Mouse (Mus musculus) intestine, embryonic 14.5 days (tissue): Measurements from ENCODE around the gene Prkcb. TPM values are rescaled to one million over a fixed set of nuclear protein-coding genes. Genes with fewer than 3 reads are reported as not detected.
"Not testable (repeated sequence)": the region's sequence is repeated elsewhere in the genome, so short reads cannot be mapped to it uniquely, and the experiment has no call there.

Source experiments
- ATAC-seq: fragments of 200-750 bp; cut with Nextera tagmentation; replicated peaks from 2 replicates; pipeline ENCODE4 v1.8.0; 2017; ENCODE audit warnings: low read depth, moderate number of reproducible peaks, moderate TSS enrichment, moderate library complexity; ENCODE audit not compliant: low FRiP score, low TSS enrichment
- DNase-seq: peaks from one replicate; pipeline ENCODE4 v3.0.0-alpha.2; 2018; ENCODE audit warnings: low spot score
- H3K27ac ChIP-seq: fragments of 300-500 bp; sonication (generic); 2 replicates; pipeline ENCODE4 v1.5.1; 2014; ENCODE audit warnings: low read depth, mild to moderate bottlenecking, control low read depth
- H3K27me3 ChIP-seq: fragments of 300-500 bp; sonication (generic); replicated peaks from 2 replicates; pipeline ENCODE4 v1.6.1; 2014; ENCODE audit warnings: low read length, control low read depth; ENCODE audit not compliant: control insufficient read depth, insufficient read depth
- H3K36me3 ChIP-seq: fragments of 300-500 bp; sonication (generic); 2 replicates; pipeline ENCODE4 v1.6.1; 2014; ENCODE audit warnings: low read length, control low read depth; ENCODE audit not compliant: control insufficient read depth, insufficient read depth
- H3K4me1 ChIP-seq: fragments of 300-500 bp; sonication (generic); replicated peaks from 2 replicates; pipeline ENCODE4 v1.6.1; 2014; ENCODE audit warnings: low read length, control low read depth, mixed read lengths; ENCODE audit not compliant: control insufficient read depth, insufficient read depth
- H3K4me2 ChIP-seq: fragments of 300-500 bp; sonication (generic); 2 replicates; pipeline ENCODE4 v1.6.1; 2014; ENCODE audit warnings: low read length
- H3K4me3 ChIP-seq: fragments of 300-500 bp; sonication (generic); 2 replicates; pipeline ENCODE4 v1.5.1; 2014; ENCODE audit warnings: low read depth, low read length, control low read depth, mixed read lengths
- H3K9ac ChIP-seq: fragments of 300-500 bp; sonication (generic); 2 replicates; pipeline ENCODE4 v1.6.1; 2014; ENCODE audit warnings: mild to moderate bottlenecking, low read length
- H3K9me3 ChIP-seq: fragments of 300-500 bp; sonication (generic); 2 replicates; pipeline ENCODE4 v1.6.1; 2016; ENCODE audit warnings: low read length, control low read depth; ENCODE audit not compliant: control insufficient read depth
- WGBS: fragments of 180-500 bp; shearing (Covaris S2); extraction: QIAGEN DNeasy Blood & Tissue Kit; methylation state at CpG from one replicate; pipeline ENCODE4 v1.1.7; 2014; 5-methylcytosine and 5-hydroxymethylcytosine counted together
- polyA plus RNA-seq: library from polyadenylated mRNA; unstranded; fragments of >200 nt; fragmentation: Nextera tagmentation; extraction: Ambion mirVana; gene quantifications from 2 replicates; pipeline ENCODE4 v1.2.1, GENCODE M21; 2014

The Prkcb gene
- polyA plus RNA-seq = 16.2 and 19.0 TPM in 2 replicates

GRCm38 (mm10) chr7:122288605-122289242, at the start of gene Prkcb:
Prkcb (plus strand) TSS chr7:122288751.
- Histone ChIP-seq H3K4me3 (peak within 1 kb of the TSS; percentile 51), H3K4me2 (peak within 1 kb of the TSS; percentile 89), H3K27ac (no peak within 1 kb of the TSS), H3K9me3 (no peaks in the 10 kb centered on the region), H3K36me3 (no peaks in the 10 kb centered on the region), H3K4me1 (peaks cover 6% of the 10 kb centered on the region), H3K9ac (peak within 1 kb of the TSS; percentile 32; the same call in 1 of the 2 replicates), H3K27me3 (peaks cover 40% of the 10 kb centered on the region)
- ATAC-seq (peak; percentile 78), DNase-seq (peak; percentile 83)
- WGBS = 7% methylated on average over 37 of the region's 42 CpGs

DNA sequence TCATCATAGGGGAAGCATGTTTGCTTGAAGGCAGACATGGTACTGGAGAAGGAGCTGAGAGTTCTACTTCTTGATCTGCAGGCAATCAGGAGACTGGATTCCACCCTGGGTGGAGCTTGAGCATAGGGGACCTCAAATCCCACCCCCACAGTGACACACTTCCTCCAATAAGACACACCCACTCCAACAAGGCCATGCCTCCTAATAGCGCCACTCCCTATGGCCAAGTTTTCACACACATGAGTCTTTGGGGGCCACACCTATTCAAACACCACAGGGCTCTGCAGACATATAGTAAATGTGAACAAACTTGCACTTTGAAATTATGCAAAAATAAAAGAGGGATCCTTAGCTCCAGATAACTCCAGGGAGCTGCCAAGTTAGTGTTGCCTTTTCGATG, 49.6 kb upstream of the Prkcb start:
- Histone ChIP-seq H3K4me1 (no peaks in the 10 kb centered on the region), H3K9me3 (no peaks in the 10 kb centered on the region), H3K36me3 (no peaks in the 10 kb centered on the region), H3K9ac (no peak overlapping the region), H3K27ac (no peak overlapping the region), H3K4me2 (no peak overlapping the region), H3K27me3 (no peaks in the 10 kb centered on the region), H3K4me3 (no peak overlapping the region)
- DNase-seq (no peak), ATAC-seq (no peak)
- 88% methylated on average over 2 of the region's 2 CpGs for WGBS

DNA sequence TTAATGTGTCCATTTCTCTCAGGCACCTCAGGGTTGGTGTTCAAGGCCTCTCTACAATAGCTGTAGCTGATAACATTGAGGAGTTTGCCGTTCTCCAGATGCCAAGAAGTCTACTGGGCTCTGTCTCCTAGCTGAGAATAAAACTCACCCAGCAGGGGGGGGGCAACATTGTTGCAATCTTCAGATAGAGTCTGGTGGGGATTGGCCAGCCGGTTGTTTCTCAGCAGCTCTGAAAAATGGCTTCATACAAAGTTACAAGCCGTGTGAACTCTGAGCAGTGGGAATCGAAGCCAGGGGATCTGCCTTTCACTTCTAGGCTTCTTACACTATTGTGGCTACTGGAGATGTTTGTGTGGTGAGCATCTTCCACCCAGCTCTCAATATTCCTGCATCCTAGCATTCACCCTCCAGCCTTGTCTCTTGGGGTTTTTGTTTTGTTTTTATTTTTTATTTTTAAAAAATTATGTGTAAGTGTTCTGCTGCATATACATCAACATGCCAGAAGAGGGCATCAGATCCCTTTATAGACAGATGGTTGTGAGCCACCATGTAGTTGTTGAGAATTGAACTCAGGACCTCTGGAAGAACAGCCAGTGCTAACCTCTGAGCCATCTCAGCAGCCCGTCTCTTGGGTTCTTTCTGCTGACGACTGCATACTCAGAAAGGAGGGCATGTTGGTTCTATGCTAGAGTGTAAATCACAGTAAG, 48.0 kb upstream of the Prkcb start:
- H3K27me3 ChIP-seq = no peaks in the 10 kb centered on the region
- H3K27ac ChIP-seq = no peak overlapping the region
- ATAC-seq = no peak
- DNase-seq = no peak
- H3K4me2 ChIP-seq = no peak overlapping the region
- H3K4me3 ChIP-seq = no peak overlapping the region
- no peaks in the 10 kb centered on the region for H3K4me1 ChIP-seq
- no peaks in the 10 kb centered on the region for H3K9me3 ChIP-seq
- no peaks in the 10 kb centered on the region for H3K36me3 ChIP-seq
- WGBS = 80% methylated on average over 6 of the region's 6 CpGs
- no peak overlapping the region for H3K9ac ChIP-seq

- Histone ChIP-seq H3K36me3 (no peaks in the 10 kb centered on the region), H3K4me2 (no peak overlapping the region), H3K27ac (no peak overlapping the region), H3K4me3 (no peak overlapping the region), H3K9ac (no peak overlapping the region), H3K27me3 (no peaks in the 10 kb centered on the region), H3K4me1 (no peaks in the 10 kb centered on the region), H3K9me3 (no peaks in the 10 kb centered on the region)
- 37% methylated on average over 1 of the region's 1 CpGs for WGBS
- no peak for DNase-seq
- ATAC-seq = 0 out of 2 replicates have a peak, but pooled peaks have one; percentile 23
Measured at GRCm38 (mm10) chr7:122242260-122242659, 46.3 kb upstream of the Prkcb start.

DNA sequence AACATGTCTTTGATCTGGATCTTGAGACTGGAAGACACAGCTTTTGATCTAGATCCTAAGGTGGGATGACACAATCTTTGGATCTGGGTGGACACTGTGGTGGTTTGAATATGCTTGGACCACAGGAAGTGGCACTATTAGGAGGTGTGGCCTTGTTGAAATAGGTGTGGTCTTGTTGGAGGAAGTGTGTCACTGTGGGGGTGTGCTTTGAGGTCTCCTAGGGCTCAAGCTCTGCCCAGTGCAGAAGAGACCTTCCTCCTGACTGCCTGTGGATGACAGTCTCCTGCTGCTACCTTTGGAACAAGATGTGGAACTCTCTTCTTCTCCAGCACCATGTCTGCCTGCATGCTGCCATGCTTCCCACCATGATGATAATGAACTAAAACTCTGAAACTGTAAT, 45.8 kb upstream of the Prkcb start:
- H3K4me2 ChIP-seq, H3K4me1 ChIP-seq, H3K4me3 ChIP-seq, H3K9ac ChIP-seq, H3K27me3 ChIP-seq, H3K9me3 ChIP-seq, H3K27ac ChIP-seq, H3K36me3 ChIP-seq: not testable (repeated sequence)
- peak; percentile 35 for DNase-seq
- 0 out of 2 replicates have a peak, but pooled peaks have one; percentile 36 for ATAC-seq

DNA sequence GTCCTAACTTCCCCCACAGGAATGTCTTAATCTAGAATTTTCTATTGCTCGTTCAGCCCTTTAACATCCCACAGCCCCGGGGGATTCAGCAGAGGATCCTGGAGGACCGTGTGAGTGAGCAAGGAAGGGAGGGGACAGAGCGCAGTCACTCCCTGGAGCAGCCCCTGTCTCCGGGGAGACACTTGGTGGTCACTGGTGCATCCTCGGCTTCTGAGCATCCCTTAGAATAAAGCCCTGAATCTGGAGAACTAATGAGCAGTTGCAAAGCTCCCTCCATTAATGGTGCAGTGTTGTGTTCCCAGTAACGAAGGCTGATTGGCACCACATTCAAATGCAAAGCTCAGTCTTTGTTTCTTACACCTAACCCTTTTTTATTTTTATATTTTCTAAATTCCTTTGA, 44.4 kb upstream of the Prkcb start:
- no peaks in the 10 kb centered on the region for H3K36me3 ChIP-seq
- H3K4me3 ChIP-seq = no peak overlapping the region
- no peak for ATAC-seq
- H3K27ac ChIP-seq = no peak overlapping the region
- WGBS = 60% methylated on average over 7 of the region's 7 CpGs
- H3K4me1 ChIP-seq = no peaks in the 10 kb centered on the region
- H3K9ac ChIP-seq = no peak overlapping the region
- no peak for DNase-seq
- H3K4me2 ChIP-seq = no peak overlapping the region
- no peaks in the 10 kb centered on the region for H3K27me3 ChIP-seq
- H3K9me3 ChIP-seq = no peaks in the 10 kb centered on the region

DNA sequence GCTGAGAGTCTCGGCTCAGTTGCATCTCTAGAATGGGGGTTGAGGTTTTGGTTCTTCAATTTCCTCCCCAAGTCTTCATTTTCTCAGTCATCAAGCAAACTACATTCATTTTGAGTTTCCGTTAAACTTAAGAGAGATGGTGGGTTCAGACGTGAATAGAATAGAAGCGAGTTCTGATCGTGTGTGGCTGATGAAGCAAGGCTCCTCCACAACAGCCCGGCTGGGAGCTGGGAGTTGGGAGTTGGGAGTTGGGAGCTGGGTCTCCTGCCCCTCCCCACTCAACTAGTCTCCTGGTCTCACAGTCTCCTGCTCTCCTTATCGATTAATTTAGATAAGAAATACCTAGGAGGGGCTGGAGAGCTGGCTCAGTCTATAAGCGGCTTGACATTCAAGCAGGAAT, 44.0 kb upstream of the Prkcb start:
- H3K4me1 ChIP-seq = no peaks in the 10 kb centered on the region
- no peaks in the 10 kb centered on the region for H3K27me3 ChIP-seq
- no peaks in the 10 kb centered on the region for H3K36me3 ChIP-seq
- 75% methylated on average over 8 of the region's 8 CpGs for WGBS
- H3K9ac ChIP-seq = no peak overlapping the region
- H3K4me3 ChIP-seq = no peak overlapping the region
- no peak for DNase-seq
- H3K27ac ChIP-seq = no peak overlapping the region
- H3K4me2 ChIP-seq = no peak overlapping the region
- no peak for ATAC-seq
- H3K9me3 ChIP-seq = no peaks in the 10 kb centered on the region

GRCm38 (mm10) chr7:122245976-122246375, 42.6 kb upstream of the Prkcb start:
- Histone ChIP-seq H3K9me3 (no peaks in the 10 kb centered on the region), H3K36me3 (no peaks in the 10 kb centered on the region), H3K27ac (no peak overlapping the region), H3K9ac (no peak overlapping the region), H3K4me1 (no peaks in the 10 kb centered on the region), H3K27me3 (no peaks in the 10 kb centered on the region), H3K4me3 (no peak overlapping the region), H3K4me2 (no peak overlapping the region)
- peak; percentile 41 for DNase-seq
- WGBS = 66% methylated on average over 5 of the region's 5 CpGs
- ATAC-seq = no peak
